Mouse (Mus musculus) liver, adult 2 months (tissue): ENCODE results near the gene Clint1.

ENCODE experiments used
- CTCF ChIP-seq: fragments of 200-500 bp; IDR thresholded peaks from 2 replicates; pipeline ENCODE4 v1.5.1; 2011; ENCODE audit warnings: low read depth, low read length, control low read depth
- POLR2A ChIP-seq: fragments of 200-500 bp; IDR thresholded peaks from 2 replicates; pipeline ENCODE4 v1.6.1; 2011; ENCODE audit warnings: low read length, control low read depth; ENCODE audit not compliant: insufficient read depth; ENCODE audit errors: extremely low read depth

GRCm38 (mm10) chr11:45916196-45916595, 64.3 kb downstream of the Clint1 start:
- no peak for TF ChIP-seq POLR2A
- TF ChIP-seq CTCF = no peak
